In genomic region chr15:24596242-24596641, GRCm38 (mm10) we compare ENCODE assay signal across 8 mouse cellular contexts.
DNase-seq lines count a peak whose midpoint lies in the region; ATAC-seq and TF ChIP-seq lines count a peak whose summit lies in the region.

No protein-coding gene starts in this region.

- no peaks in the 10 kb centered on the region for H3K4me1 ChIP-seq in ES-Bruce4 (ENCODE audit: control insufficient read depth, insufficient read depth, low read length)
- H3K4me1 ChIP-seq in midbrain, postnatal 0 days (ENCODE audit: insufficient read depth, low read length): no peaks in the 10 kb centered on the region

- H3K9me3 ChIP-seq in ES-Bruce4 (replicated peaks; ENCODE audit: control insufficient read depth, insufficient read depth, low read length, poor library complexity, severe bottlenecking): no peaks in the 10 kb centered on the region
- H3K9me3 ChIP-seq in midbrain, postnatal 0 days (ENCODE audit: low read length): no peaks in the 10 kb centered on the region

- H3K4me3 ChIP-seq in ES-Bruce4 (ENCODE audit: low read depth, low read length): no peak overlapping the region
- no peak overlapping the region for H3K4me3 ChIP-seq in left cerebral cortex, adult 2 months
- no peak overlapping the region for H3K4me3 ChIP-seq in midbrain, postnatal 0 days (ENCODE audit: low read depth, low read length)

- ATAC-seq in midbrain, postnatal 0 days (ENCODE audit: low FRiP score): peak; percentile 70; the same call in 1 of the 2 replicates
- ATAC-seq in erythroblast, adult 5-6 weeks (replicated peaks; ENCODE audit: low FRiP score, poor library complexity, severe bottlenecking): no peak

- no peak overlapping the region for H3K27ac ChIP-seq in ES-Bruce4 (ENCODE audit: insufficient read depth, low read length)
- no peak overlapping the region for H3K27ac ChIP-seq in left cerebral cortex, adult 2 months
- no peak overlapping the region for H3K27ac ChIP-seq in midbrain, postnatal 0 days (ENCODE audit: low read depth, low read length)

- no peak overlapping the region for H3K4me2 ChIP-seq in midbrain, postnatal 0 days (ENCODE audit: low read depth, low read length, poor library complexity, severe bottlenecking)

- TF ChIP-seq CTCF in ES-Bruce4 (IDR thresholded peaks at IDR 0.05; ENCODE audit: low read depth, low read length): peak; percentile 49
- peak; percentile 81 for TF ChIP-seq CTCF in left cerebral cortex, adult 2 months (IDR thresholded peaks at IDR 0.05)
- peak; percentile 88 for TF ChIP-seq CTCF in midbrain, postnatal 0 days (IDR thresholded peaks at IDR 0.05)

- TF ChIP-seq EP300 in ES-Bruce4 (IDR thresholded peaks at IDR 0.05; ENCODE audit: insufficient read depth, low read depth, low read length): no peak

- H3K27me3 ChIP-seq in ES-Bruce4 (ENCODE audit: control insufficient read depth, insufficient read depth, low read length, poor library complexity, severe bottlenecking): no peaks in the 10 kb centered on the region
- no peaks in the 10 kb centered on the region for H3K27me3 ChIP-seq in midbrain, postnatal 0 days (ENCODE audit: insufficient read depth, low read length)

- H3K36me3 ChIP-seq in ES-Bruce4 (ENCODE audit: control insufficient read depth, insufficient read depth, low read length, poor library complexity, severe bottlenecking): no peaks in the 10 kb centered on the region
- no peaks in the 10 kb centered on the region for H3K36me3 ChIP-seq in midbrain, postnatal 0 days (ENCODE audit: insufficient read depth, low read length)

- DNase-seq in gastrocnemius, postnatal 14 days: peak; percentile 25
- DNase-seq in gastrocnemius, adult 8-10 months (ENCODE audit: low spot score in 2 of 2): no peak
- peak; percentile 48 to 53 for DNase-seq in cerebellum, postnatal 4 days (ENCODE audit: low spot score in 2 of 2)
- DNase-seq in frontal cortex, postnatal 36 days (ENCODE audit: low spot score in 2 of 2): peak; percentile 52 to 65
- peak; percentile 56 to 67 for DNase-seq in left cerebral cortex, adult 2 months (ENCODE audit: extremely low spot score in 1 of 2, low spot score in 2 of 2)
- peak; percentile 80 for DNase-seq in midbrain, postnatal 0 days (ENCODE audit: low spot score)

- no peak overlapping the region for H3K9ac ChIP-seq in ES-Bruce4 (ENCODE audit: low read depth, poor library complexity, severe bottlenecking)
- H3K9ac ChIP-seq in midbrain, postnatal 0 days (replicated peaks; ENCODE audit: low read length, poor library complexity, severe bottlenecking): no peak overlapping the region

- 38% methylated on average over 4 of the region's 4 CpGs for WGBS in midbrain, postnatal 0 days

- intact Hi-C loops in gastrocnemius, postnatal 14 days (cut with DNase I; ENCODE audit: low total_unique reads): no loop called here
- intact Hi-C loops in left cerebral cortex, adult 2 months (cut with DNase I): loop anchor here (1.0 to 10.0 kb wide), 2 partner anchors 819 to 1369 kb away; no protein-coding TSS in a partner anchor

- TF ChIP-seq POLR2A in ES-Bruce4 (IDR thresholded peaks at IDR 0.05; ENCODE audit: insufficient read depth, low read length): no peak

Comparison
In these comparisons a context has a peak if more than half of its experiments do, and no peak if none do; other contexts are left out.
1. DNase-seq: peak in gastrocnemius, postnatal 14 days (single experiment), cerebellum, postnatal 4 days (2 of 2), frontal cortex, postnatal 36 days (2 of 2), left cerebral cortex, adult 2 months (2 of 2) and midbrain, postnatal 0 days (single experiment); none in gastrocnemius, adult 8-10 months (0 of 2).
2. Peak in every context shown above with its lines, with median percentiles within 50 percentile points of each other: CTCF ChIP-seq.